Mouse (Mus musculus) limb, embryonic 15.5 days (tissue): ENCODE measurements at regions not wholly inside any gene's neighbourhood (a gene's known extent, or its start where the extent isn't known, plus 50 kb on each side); places are given as distances from the start of the nearest gene placed in this dataset.

Experiments
- ATAC-seq: fragments of 200-750 bp; cut with Nextera tagmentation; 2 replicates; pipeline ENCODE4 v1.8.0; 2017; ENCODE audit warnings: low read depth, moderate TSS enrichment; ENCODE audit not compliant: insufficient number of reproducible peaks, low FRiP score, low TSS enrichment
- H3K27ac ChIP-seq: fragments of 300-500 bp; sonication (generic); 2 replicates; pipeline ENCODE4 v1.5.1; 2015; ENCODE audit warnings: moderate library complexity, mild to moderate bottlenecking, inconsistent platforms
- H3K27me3 ChIP-seq: fragments of 300-500 bp; sonication (generic); 2 replicates; pipeline ENCODE4 v1.6.1; 2015; ENCODE audit warnings: inconsistent platforms
- H3K36me3 ChIP-seq: fragments of 300-500 bp; sonication (generic); 2 replicates; pipeline ENCODE4 v1.6.1; 2015; ENCODE audit warnings: inconsistent platforms
- H3K4me1 ChIP-seq: fragments of 300-500 bp; sonication (generic); 2 replicates; pipeline ENCODE4 v1.6.1; 2015; ENCODE audit warnings: inconsistent platforms
- H3K4me2 ChIP-seq: fragments of 300-500 bp; sonication (generic); 2 replicates; pipeline ENCODE4 v1.6.1; 2015; ENCODE audit warnings: mild to moderate bottlenecking, inconsistent platforms
- H3K4me3 ChIP-seq: fragments of 300-500 bp; sonication (generic); 2 replicates; pipeline ENCODE4 v1.5.1; 2015; ENCODE audit warnings: mild to moderate bottlenecking, inconsistent platforms
- H3K9ac ChIP-seq: fragments of 300-500 bp; sonication (generic); 2 replicates; pipeline ENCODE4 v1.6.1; 2015; ENCODE audit warnings: inconsistent platforms
- H3K9me3 ChIP-seq: fragments of 300-500 bp; sonication (generic); 2 replicates; pipeline ENCODE4 v1.6.1; 2016; ENCODE audit warnings: inconsistent platforms
- WGBS: fragments of 180-500 bp; shearing (Covaris S2); methylation state at CpG from one replicate; pipeline ENCODE4 v1.1.7; 2015; 5-methylcytosine and 5-hydroxymethylcytosine counted together

DNA sequence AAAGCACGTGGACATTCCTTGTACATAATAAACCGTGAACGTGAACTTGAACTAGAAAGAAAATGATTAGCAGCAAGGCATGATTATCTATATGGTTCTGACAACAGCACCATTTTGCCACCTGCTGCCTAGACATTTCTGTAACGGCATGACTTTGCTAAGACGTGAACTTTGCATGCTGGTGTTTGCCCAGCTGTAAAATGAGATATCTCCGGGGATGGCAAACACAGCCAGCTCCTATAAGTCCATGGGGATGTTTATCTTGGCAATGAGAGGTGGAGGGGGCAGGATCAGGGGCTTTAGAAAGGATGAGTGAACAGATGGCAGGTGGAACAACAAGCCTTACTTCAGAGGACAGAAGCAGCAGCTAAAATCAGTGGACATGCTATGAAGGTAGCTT lies 522.9 kb upstream of the Castor2 start:
- ATAC-seq, result no peak
- Histone ChIP-seq H3K4me2 (no peak overlapping the region), H3K36me3 (no peaks in the 10 kb centered on the region), H3K27me3 (no peaks in the 10 kb centered on the region), H3K9me3 (no peaks in the 10 kb centered on the region), H3K27ac (no peak overlapping the region), H3K9ac (no peak overlapping the region), H3K4me1 (no peaks in the 10 kb centered on the region), H3K4me3 (no peak overlapping the region)
- 66% methylated on average over 6 of the region's 6 CpGs for WGBS

DNA sequence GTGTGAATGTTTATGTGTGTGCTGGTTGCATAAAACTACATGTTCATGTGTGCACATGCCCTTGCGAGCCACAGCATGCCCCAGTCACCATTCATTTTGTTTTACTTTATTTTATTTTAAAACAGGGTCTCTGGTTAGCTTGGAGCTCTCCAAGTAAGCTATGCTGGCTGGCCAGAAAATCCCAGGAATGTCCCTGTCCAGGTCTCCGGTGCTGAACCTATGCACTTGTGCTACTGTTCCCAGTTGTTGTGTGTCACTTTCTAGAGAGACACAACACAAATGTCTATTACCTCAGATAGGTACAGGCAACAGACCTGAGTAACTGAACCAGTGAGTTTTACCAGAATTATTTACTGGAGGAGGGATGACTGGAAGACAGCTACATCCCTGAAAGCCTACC lies 530.4 kb upstream of the Castor2 start:
- 83% methylated on average over 2 of the region's 2 CpGs for WGBS
- Histone ChIP-seq H3K4me3 (no peak overlapping the region), H3K9me3 (no peaks in the 10 kb centered on the region), H3K27me3 (no peaks in the 10 kb centered on the region), H3K27ac (no peak overlapping the region), H3K4me2 (no peak overlapping the region), H3K4me1 (no peaks in the 10 kb centered on the region), H3K36me3 (no peaks in the 10 kb centered on the region), H3K9ac (no peak overlapping the region)
- ATAC-seq, result no peak

DNA sequence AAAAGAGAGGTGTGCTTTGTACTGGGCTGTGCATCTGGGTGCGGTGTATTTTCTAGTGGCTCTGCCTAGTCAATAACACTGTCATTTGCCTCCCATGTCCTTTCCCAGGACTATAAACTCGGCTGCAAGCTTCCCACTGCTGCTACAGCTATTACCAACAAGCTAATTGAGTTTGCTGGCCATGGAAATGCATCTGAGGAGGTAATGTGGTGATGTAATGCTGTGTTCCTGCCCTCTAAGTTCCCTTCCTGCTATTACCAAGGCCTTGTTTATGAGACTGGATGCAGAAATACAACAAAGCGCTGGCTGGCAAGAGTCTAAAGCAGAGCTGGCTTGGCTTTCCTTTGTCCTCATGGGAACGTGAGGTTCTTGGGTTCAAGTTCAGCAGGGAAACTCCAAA lies 533.0 kb upstream of the Castor2 start:
- Histone ChIP-seq H3K27me3 (no peaks in the 10 kb centered on the region), H3K4me3 (no peak overlapping the region), H3K4me2 (no peak overlapping the region), H3K9ac (no peak overlapping the region), H3K36me3 (no peaks in the 10 kb centered on the region), H3K9me3 (no peaks in the 10 kb centered on the region), H3K4me1 (no peaks in the 10 kb centered on the region), H3K27ac (no peak overlapping the region)
- 65% methylated on average over 4 of the region's 4 CpGs for WGBS
- ATAC-seq, result no peak

DNA sequence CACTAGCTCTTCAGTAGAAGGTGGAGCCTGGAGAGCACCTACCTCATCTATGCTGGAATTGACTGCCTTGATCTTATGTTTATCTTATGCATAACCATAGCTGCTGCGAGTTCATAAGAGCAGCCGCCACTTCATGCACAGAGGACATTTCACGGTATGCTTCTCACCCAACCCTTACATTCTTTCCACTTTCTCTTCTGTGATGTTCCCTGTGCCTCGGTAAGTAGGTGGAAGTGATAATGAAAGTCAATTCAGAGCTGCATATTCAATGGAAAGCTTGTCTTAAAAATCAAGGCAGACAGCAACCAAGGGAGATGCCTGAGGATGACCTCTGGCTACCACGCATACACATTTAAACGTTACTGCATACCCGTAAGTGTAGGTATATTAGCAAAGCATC lies 548.9 kb upstream of the Castor2 start:
- no peak overlapping the region for H3K27ac ChIP-seq
- WGBS, result 88% methylated on average over 7 of the region's 7 CpGs
- no peak overlapping the region for H3K4me3 ChIP-seq
- ATAC-seq, result no peak
- no peak overlapping the region for H3K9ac ChIP-seq
- no peaks in the 10 kb centered on the region for H3K36me3 ChIP-seq
- H3K4me1 ChIP-seq, result no peaks in the 10 kb centered on the region
- H3K4me2 ChIP-seq, result no peak overlapping the region
- H3K27me3 ChIP-seq, result no peaks in the 10 kb centered on the region
- no peaks in the 10 kb centered on the region for H3K9me3 ChIP-seq

DNA sequence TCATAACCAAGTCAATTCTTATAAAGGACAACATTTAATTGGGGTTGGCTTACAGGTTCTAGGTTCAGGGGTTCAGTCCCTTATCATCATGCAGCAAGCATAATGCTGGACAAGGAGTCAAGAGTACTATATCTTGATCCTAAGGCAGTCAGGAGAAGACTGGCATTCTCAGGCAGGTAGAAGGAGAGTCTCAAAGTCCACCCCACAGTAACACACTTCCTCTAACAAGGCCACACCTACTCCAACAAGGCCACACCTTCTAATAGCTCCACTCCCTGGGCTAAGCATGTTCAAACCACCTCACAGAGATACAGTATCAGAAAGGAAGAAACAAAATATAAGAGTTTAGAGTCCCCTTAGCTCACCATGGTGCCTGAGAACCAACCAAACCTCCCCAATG lies 557.3 kb upstream of the Castor2 start:
- Histone ChIP-seq H3K27me3 (no peaks in the 10 kb centered on the region), H3K27ac (no peak overlapping the region), H3K4me3 (no peak overlapping the region), H3K9ac (no peak overlapping the region), H3K9me3 (no peaks in the 10 kb centered on the region), H3K36me3 (no peaks in the 10 kb centered on the region), H3K4me1 (no peaks in the 10 kb centered on the region), H3K4me2 (no peak overlapping the region)
- no peak for ATAC-seq

DNA sequence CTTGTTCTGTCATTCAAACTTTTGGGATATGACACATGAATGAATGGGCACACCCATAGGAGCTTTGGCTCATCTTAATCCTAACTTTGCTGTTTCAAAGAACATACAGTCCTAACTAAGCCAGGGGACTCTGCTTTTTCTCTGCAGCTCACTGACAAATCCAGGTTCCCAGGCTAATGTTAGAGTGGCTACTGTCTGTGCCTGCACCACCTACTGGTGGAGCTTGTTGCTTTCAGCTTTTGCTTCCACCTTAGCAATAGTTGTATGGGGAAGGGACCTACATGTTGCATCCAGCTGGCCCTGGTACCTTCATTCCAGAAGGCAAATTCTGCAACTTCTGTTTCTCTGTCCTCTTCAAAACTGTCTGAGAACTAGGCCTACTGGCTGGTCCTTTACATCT lies 566.8 kb upstream of the Castor2 start:
- Histone ChIP-seq H3K9me3 (no peaks in the 10 kb centered on the region), H3K36me3 (no peaks in the 10 kb centered on the region), H3K4me3 (no peak overlapping the region), H3K4me1 (no peaks in the 10 kb centered on the region), H3K9ac (no peak overlapping the region), H3K27ac (no peak overlapping the region), H3K27me3 (no peaks in the 10 kb centered on the region), H3K4me2 (no peak overlapping the region)
- ATAC-seq, result no peak

DNA sequence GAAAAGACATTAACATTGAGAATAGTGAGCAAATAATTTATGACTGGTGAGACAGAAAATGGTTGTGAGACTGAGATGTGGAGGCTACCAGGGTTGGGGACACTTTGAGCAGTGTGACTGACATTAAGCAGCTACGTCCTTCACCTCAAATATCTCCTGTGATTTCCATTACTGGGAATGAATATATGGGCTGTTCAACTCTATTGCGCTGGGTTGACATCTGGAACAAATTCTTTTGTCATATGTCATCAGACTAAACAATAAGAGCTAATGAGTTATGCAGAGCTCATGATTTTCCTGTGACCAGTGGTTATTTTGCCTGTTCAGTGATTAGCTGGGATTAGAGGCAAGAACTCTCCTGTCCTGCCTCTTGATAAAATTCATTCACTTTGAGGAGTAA lies 593.9 kb upstream of the Castor2 start:
- Histone ChIP-seq H3K4me3 (no peak overlapping the region), H3K4me2 (no peak overlapping the region), H3K27me3 (no peaks in the 10 kb centered on the region), H3K9me3 (no peaks in the 10 kb centered on the region), H3K4me1 (no peaks in the 10 kb centered on the region), H3K36me3 (no peaks in the 10 kb centered on the region), H3K9ac (no peak overlapping the region), H3K27ac (no peak overlapping the region)
- no peak for ATAC-seq
- WGBS, result 40% methylated on average over 2 of the region's 2 CpGs

DNA sequence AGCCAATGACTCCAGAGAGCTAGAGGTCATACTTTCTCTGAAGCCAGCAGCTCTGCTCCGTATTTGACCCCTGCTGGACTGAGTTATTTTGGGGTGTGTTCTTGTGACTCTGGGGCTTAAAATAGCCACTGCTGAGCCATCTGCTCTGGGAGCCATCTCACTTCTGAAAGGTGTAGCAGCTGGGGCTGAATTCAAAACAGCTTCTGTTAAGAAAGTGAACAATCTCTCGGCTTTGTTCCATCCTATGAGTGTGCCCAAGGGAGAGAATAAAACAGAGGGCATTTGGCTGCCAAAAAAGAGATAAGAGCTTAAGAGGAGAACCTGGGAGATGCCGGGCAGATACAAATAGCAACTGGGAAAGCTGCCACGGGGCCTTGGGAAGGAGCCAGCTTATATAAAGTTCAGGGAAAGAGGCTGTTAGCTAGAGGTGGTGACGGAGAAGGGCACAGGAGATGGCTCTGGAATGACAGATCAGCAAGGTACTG lies 611.7 kb upstream of the Castor2 start:
- Histone ChIP-seq H3K4me3 (no peak overlapping the region), H3K9me3 (no peaks in the 10 kb centered on the region), H3K9ac (no peak overlapping the region), H3K27ac (no peak overlapping the region), H3K36me3 (no peaks in the 10 kb centered on the region), H3K4me2 (no peak overlapping the region), H3K4me1 (peaks cover 10% of the 10 kb centered on the region; the same call in 1 of the 2 replicates), H3K27me3 (no peaks in the 10 kb centered on the region)
- ATAC-seq, result no peak
- 25% methylated on average over 5 of the region's 5 CpGs for WGBS

DNA sequence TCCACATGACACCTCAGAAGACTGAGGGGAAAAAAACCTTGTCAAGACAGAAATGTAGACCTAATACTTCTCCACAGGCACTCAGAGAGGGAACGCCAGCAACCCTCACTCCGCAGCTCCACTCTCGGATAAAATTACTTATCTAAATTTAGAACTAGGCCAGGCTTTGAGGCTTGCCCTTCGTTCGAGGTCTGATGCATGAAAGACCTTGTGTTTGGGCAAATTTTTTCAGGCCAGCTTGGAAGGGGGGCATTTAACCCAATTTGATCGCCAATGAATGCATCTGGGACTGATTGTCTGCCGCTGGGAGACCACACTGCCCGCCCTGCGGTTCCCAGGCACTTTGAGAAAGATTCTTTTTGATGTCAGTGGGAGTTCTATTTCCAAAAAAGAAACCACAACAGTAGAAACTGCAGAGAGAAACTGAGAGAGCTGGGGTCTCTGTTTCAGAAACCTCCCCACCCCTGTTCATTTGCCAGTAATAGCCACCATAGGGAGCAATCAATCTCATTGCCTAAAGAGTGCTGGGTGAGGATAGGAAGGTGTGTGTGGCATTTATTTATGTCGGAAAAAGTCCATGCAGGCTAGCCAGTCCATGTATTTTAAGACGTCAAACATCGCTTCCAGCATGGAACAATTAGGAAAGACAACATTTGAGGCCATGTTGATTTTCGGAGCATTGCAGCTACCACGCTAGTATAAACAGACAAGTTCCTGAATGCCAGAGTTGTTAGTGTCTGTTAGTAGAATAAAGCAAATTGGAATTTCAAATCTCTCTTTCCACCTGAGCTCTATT lies 617.0 kb upstream of the Castor2 start:
- Histone ChIP-seq H3K4me1 (peaks cover 11% of the 10 kb centered on the region; the same call in 1 of the 2 replicates), H3K36me3 (no peaks in the 10 kb centered on the region), H3K9ac (no peak overlapping the region), H3K4me3 (no peak overlapping the region), H3K27me3 (no peaks in the 10 kb centered on the region), H3K4me2 (no peak overlapping the region), H3K9me3 (no peaks in the 10 kb centered on the region), H3K27ac (no peak overlapping the region; the same call in 1 of the 2 replicates)
- 32% methylated on average over 14 of the region's 14 CpGs for WGBS
- no peak for ATAC-seq

DNA sequence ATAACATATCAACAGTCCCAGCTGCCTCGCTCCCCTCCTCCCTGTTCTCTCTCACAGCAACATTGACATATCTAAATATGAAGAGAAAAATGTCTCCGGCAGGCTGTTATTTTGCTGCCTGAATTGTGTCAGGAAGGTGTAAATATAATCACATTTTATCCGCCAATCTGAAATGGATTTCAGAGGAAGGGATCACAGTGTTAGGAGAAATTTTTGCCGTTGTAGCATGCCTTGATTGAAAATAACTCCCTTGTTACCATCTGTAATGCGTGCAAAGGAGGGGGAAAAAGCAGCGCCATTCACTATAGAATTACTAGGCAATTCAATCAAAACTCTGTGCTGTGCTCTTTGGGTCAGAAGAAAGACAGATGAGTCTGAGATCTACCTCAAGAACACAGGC lies 620.3 kb upstream of the Castor2 start:
- no peak overlapping the region for H3K4me2 ChIP-seq
- H3K27ac ChIP-seq, result no peak overlapping the region
- no peak overlapping the region for H3K4me3 ChIP-seq
- H3K27me3 ChIP-seq, result no peaks in the 10 kb centered on the region
- H3K36me3 ChIP-seq, result no peaks in the 10 kb centered on the region
- H3K4me1 ChIP-seq, result peaks cover 9% of the 10 kb centered on the region; the same call in 1 of the 2 replicates
- ATAC-seq, result no peak
- WGBS, result 85% methylated on average over 6 of the region's 6 CpGs
- H3K9me3 ChIP-seq, result no peaks in the 10 kb centered on the region
- no peak overlapping the region for H3K9ac ChIP-seq

DNA sequence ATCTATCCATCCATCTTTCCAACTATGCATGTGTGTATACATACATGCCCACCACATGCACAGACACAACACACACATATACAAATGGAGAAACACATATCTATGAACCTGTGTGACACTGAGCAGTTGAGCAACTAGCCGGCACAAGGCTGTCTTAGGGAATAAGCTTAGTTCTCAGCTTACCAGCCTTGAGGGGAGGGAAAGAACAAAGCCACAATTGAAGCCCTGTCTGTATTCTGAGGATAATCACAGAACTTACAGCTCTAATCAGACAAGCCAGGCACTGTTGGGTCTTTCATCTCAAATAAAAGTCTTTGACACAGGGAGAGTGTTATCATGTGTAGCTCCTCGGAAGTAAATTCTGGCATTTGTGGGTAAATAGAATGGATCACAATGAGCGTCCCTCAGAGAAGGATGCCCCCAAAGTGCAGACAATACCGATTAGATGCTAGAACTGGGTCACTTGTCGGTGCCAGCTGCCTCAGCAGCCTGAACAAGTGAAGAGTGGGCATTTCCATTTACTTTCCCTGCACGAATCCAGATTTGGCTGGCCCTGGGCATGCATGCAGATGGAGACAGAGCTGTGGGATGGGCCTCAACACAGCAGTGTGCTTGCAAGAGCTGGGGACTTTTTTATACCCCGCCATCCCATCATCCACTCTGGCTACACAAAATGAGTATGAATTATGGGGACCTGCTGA lies 646.0 kb upstream of the Castor2 start:
- H3K27me3 ChIP-seq, result no peaks in the 10 kb centered on the region
- H3K4me1 ChIP-seq, result no peaks in the 10 kb centered on the region
- H3K27ac ChIP-seq, result no peak overlapping the region
- 74% methylated on average over 7 of the region's 7 CpGs for WGBS
- ATAC-seq, result no peak
- no peak overlapping the region for H3K4me2 ChIP-seq
- H3K4me3 ChIP-seq, result no peak overlapping the region
- H3K9ac ChIP-seq, result no peak overlapping the region
- no peaks in the 10 kb centered on the region for H3K9me3 ChIP-seq
- H3K36me3 ChIP-seq, result no peaks in the 10 kb centered on the region

DNA sequence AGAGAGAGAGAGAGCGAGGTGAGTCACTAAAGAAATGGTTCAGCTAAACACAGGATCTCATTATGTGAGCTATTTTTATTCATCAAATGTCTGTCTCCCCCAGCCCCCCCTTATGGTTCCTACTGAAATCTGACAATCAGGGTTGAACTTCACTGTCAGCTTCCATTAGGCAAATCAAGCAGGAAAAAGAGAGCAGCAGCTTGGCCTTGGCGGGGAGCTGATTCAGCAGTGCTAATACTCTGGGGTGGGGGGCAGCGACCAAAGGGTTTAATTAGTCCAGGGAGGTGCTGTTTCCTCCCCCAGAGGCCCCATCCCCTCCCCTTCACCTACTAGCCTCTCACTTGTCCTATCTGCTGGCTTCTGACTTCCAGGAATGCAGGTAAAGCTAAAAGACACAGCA lies 649.6 kb upstream of the Castor2 start:
- Histone ChIP-seq H3K4me3 (no peak overlapping the region), H3K9me3 (no peaks in the 10 kb centered on the region), H3K36me3 (no peaks in the 10 kb centered on the region), H3K27me3 (no peaks in the 10 kb centered on the region), H3K4me1 (no peaks in the 10 kb centered on the region), H3K4me2 (no peak overlapping the region), H3K27ac (no peak overlapping the region), H3K9ac (no peak overlapping the region)
- 88% methylated on average over 3 of the region's 3 CpGs for WGBS
- no peak for ATAC-seq
